Mouse (Mus musculus): ENCODE results near the gene Med25.
A peak's percentile ranks its signal among the peaks of the same experiment; 100 is the strongest.
"Not testable (repeated sequence)": the region's sequence is repeated elsewhere in the genome, so short reads cannot be mapped to it uniquely, and the experiment has no call there.

Med25 gene

GRCm38 (mm10) chr7:44893197-44893596 lies 685 bp upstream of the Med25 start:
- no peak for DNase-seq (ENCODE audit: low spot score in 2 of 2)

GRCm38 (mm10) chr7:44891611-44892010 lies 901 bp downstream of the Med25 start:
- no peak for DNase-seq (ENCODE audit: low spot score in 2 of 2)

- DNase-seq (ENCODE audit: low spot score in 2 of 2) = no peak
These were observed 1.8 kb downstream of the Med25 start for GRCm38 (mm10) chr7:44890737-44891136.

GRCm38 (mm10) chr7:44890180-44890579 lies 2.3 kb downstream of the Med25 start:
- no peak for DNase-seq (ENCODE audit: low spot score in 2 of 2)

GRCm38 (mm10) chr7:44888256-44889105 lies 4.0 kb downstream of the Med25 start:
- DNase-seq (ENCODE audit: low spot score in 2 of 2) = no peak

GRCm38 (mm10) chr7:44886964-44887363 lies 5.5 kb downstream of the Med25 start:
- no peak for DNase-seq (ENCODE audit: low spot score in 2 of 2)

- no peak for DNase-seq (ENCODE audit: low spot score in 2 of 2)
These were observed 7.9 kb downstream of the Med25 start for GRCm38 (mm10) chr7:44884637-44885036.

GRCm38 (mm10) chr7:44883036-44883435 lies 9.5 kb downstream of the Med25 start:
- no peak for DNase-seq (ENCODE audit: low spot score in 2 of 2)

- DNase-seq (ENCODE audit: low spot score in 2 of 2) = no peak
These were observed 14.7 kb downstream of the Med25 start for GRCm38 (mm10) chr7:44877833-44878232.

- DNase-seq (ENCODE audit: low spot score in 2 of 2) = not testable (repeated sequence)
These were observed 20.7 kb downstream of the Med25 start for GRCm38 (mm10) chr7:44871774-44872173.

GRCm38 (mm10) chr7:44871181-44871580 lies 21.3 kb downstream of the Med25 start:
- DNase-seq (ENCODE audit: low spot score in 2 of 2) = no peak

- DNase-seq (ENCODE audit: low spot score in 2 of 2) = no peak
These were observed 21.9 kb downstream of the Med25 start for GRCm38 (mm10) chr7:44870614-44871013.

GRCm38 (mm10) chr7:44869697-44870528 lies 22.6 kb downstream of the Med25 start, which contains the start of gene Ptov1:
Gene Ptov1 (minus strand): TSS chr7:44869788.
- DNase-seq (ENCODE audit: low spot score in 2 of 2) = peak; percentile 80 to 91

- peak; percentile 65 to 72 for DNase-seq (ENCODE audit: low spot score in 2 of 2)
These were observed 23.4 kb downstream of the Med25 start for GRCm38 (mm10) chr7:44868919-44869696.

GRCm38 (mm10) chr7:44868465-44868864 lies 24.0 kb downstream of the Med25 start:
- no peak for DNase-seq (ENCODE audit: low spot score in 2 of 2)

GRCm38 (mm10) chr7:44867802-44868201 lies 24.7 kb downstream of the Med25 start:
- DNase-seq (ENCODE audit: low spot score in 2 of 2) = no peak

- no peak for DNase-seq (ENCODE audit: low spot score in 2 of 2)
These were observed 25.4 kb downstream of the Med25 start for GRCm38 (mm10) chr7:44867010-44867702.

GRCm38 (mm10) chr7:44866276-44867009 lies 26.1 kb downstream of the Med25 start:
- DNase-seq (ENCODE audit: low spot score in 2 of 2) = peak in 1 of 2 experiments; percentile 51

GRCm38 (mm10) chr7:44864595-44865542 lies 27.6 kb downstream of the Med25 start:
- DNase-seq (ENCODE audit: low spot score in 2 of 2) = no peak
